8 mouse cellular contexts compared by ENCODE assay signal in the genomic region with DNA sequence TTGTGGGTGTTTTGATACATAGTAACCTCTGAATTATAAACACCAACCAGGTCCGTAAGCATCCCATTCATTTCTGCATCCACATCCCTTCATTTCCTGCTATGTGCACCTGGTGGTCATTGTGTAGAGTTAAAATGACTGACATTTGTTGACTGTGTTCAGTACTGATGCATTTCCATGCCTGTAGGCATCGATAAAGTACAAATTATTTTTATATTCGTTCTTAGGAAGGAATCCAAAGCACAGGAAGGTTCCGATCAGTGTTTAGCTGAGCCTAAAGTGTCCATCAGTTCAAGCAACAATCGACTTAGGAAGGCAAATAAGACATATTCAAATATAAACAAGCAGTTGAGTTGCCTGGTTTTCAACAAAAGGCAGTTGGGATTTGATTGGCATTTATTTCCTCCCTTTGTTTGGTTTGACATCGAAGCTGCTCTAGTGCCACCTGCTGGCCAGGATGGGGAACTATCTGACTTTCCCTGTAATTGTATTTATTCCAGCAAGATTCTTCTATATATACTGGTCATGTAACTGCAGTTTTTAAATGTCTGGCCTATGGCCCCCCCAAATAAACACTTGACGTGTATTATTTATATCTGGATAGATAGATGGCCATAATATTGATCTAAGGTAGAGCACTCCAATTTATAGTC.
DNase-seq lines count a peak whose midpoint lies in the region; ATAC-seq lines count a peak whose summit lies in the region.

No protein-coding gene starts in this region.

- no peak overlapping the region for H3K9ac ChIP-seq in limb, embryonic 13.5 days
- no peak overlapping the region for H3K9ac ChIP-seq in stomach, embryonic 16.5 days (ENCODE audit: low read length)

- ATAC-seq in limb, embryonic 13.5 days (ENCODE audit: low FRiP score, low read depth): peak; percentile 37; the same call in 1 of the 2 replicates
- no peak for ATAC-seq in stomach, embryonic 16.5 days (ENCODE audit: insufficient read depth, low FRiP score)

- no peak overlapping the region for H3K27ac ChIP-seq in limb, embryonic 13.5 days
- H3K27ac ChIP-seq in stomach, embryonic 16.5 days (ENCODE audit: low read length): no peak overlapping the region

- H3K4me2 ChIP-seq in limb, embryonic 13.5 days (replicated peaks): no peak overlapping the region
- H3K4me2 ChIP-seq in stomach, embryonic 16.5 days (ENCODE audit: low read depth, low read length): peak overlapping the region; percentile 32; the same call in 1 of the 2 replicates

- no peaks in the 10 kb centered on the region for H3K9me3 ChIP-seq in limb, embryonic 13.5 days
- H3K9me3 ChIP-seq in stomach, embryonic 16.5 days (replicated peaks; ENCODE audit: control insufficient read depth, low read length): no peaks in the 10 kb centered on the region

- H3K27me3 ChIP-seq in limb, embryonic 13.5 days: no peaks in the 10 kb centered on the region
- H3K27me3 ChIP-seq in stomach, embryonic 16.5 days (ENCODE audit: control insufficient read depth, insufficient read depth, low read length): no peaks in the 10 kb centered on the region

- DNase-seq in 3T3-L1 (ENCODE audit: low read depth, low spot score): peak; percentile 84
- DNase-seq in adrenal gland, adult 18-20 months (ENCODE audit: low spot score in 2 of 2): peak; percentile 76 to 78
- DNase-seq in embryo, embryonic 10 days (ENCODE audit: low spot score): peak; percentile 85
- DNase-seq in gastrocnemius, postnatal 36 days: peak; percentile 44 to 49
- DNase-seq in kidney, adult 18-20 months: peak; percentile 70
- DNase-seq in neural tube, embryonic 10.5 days (ENCODE audit: extremely low spot score, low spot score): peak; percentile 52

- 46% methylated on average over 7 of the region's 7 CpGs for WGBS in limb, embryonic 13.5 days
- whole genome bisulfite sequencing in stomach, embryonic 16.5 days: 39% methylated on average over 7 of the region's 7 CpGs

- H3K36me3 ChIP-seq in limb, embryonic 13.5 days: no peaks in the 10 kb centered on the region
- H3K36me3 ChIP-seq in stomach, embryonic 16.5 days (ENCODE audit: control insufficient read depth, insufficient read depth, low read length): no peaks in the 10 kb centered on the region

- intact Hi-C loops in gastrocnemius, postnatal 36 days (cut with DNase I): loop anchor here (2.0 to 5.0 kb wide), 3 partner anchors 111 to 308 kb away; no protein-coding TSS in a partner anchor

- H3K4me1 ChIP-seq in limb, embryonic 13.5 days: no peaks in the 10 kb centered on the region
- H3K4me1 ChIP-seq in stomach, embryonic 16.5 days (ENCODE audit: control insufficient read depth, insufficient read depth, low read length): peaks cover 4% of the 10 kb centered on the region; the same call in 1 of the 2 replicates

- no peak overlapping the region for H3K4me3 ChIP-seq in limb, embryonic 13.5 days
- H3K4me3 ChIP-seq in stomach, embryonic 16.5 days (replicated peaks; ENCODE audit: low read length): no peak overlapping the region
